Mouse (Mus musculus) urinary bladder, postnatal 10 days (tissue): Measurements from ENCODE around the gene Erich2.

Experiments
- DNase-seq: peaks from one replicate; pipeline ENCODE4 v3.0.0; 2022; ENCODE audit warnings: low spot score

Gene Erich2

GRCm38 (mm10) chr2:70562611-70562980 lies 54.0 kb downstream of the Erich2 start:
- DNase-seq = no peak

GRCm38 (mm10) chr2:70562981-70563671 lies 54.5 kb downstream of the Erich2 start:
- no peak for DNase-seq

GRCm38 (mm10) chr2:70563721-70564645 lies 55.4 kb downstream of the Erich2 start:
- no peak for DNase-seq

GRCm38 (mm10) chr2:70564646-70565315 lies 56.2 kb downstream of the Erich2 start:
- DNase-seq = no peak

GRCm38 (mm10) chr2:70565651-70566602 lies 57.3 kb downstream of the Erich2 start:
- no peak for DNase-seq

- DNase-seq = no peak
Measured at GRCm38 (mm10) chr2:70566603-70566981, 58.0 kb downstream of the Erich2 start.

GRCm38 (mm10) chr2:70567071-70567681 lies 58.6 kb downstream of the Erich2 start:
- no peak for DNase-seq

GRCm38 (mm10) chr2:70567682-70568077 lies 59.1 kb downstream of the Erich2 start:
- no peak for DNase-seq

GRCm38 (mm10) chr2:70568198-70568941 lies 59.8 kb downstream of the Erich2 start:
- no peak for DNase-seq

GRCm38 (mm10) chr2:70571698-70572097 lies 63.1 kb downstream of the Erich2 start:
- DNase-seq = no peak

GRCm38 (mm10) chr2:70572251-70572650 lies 63.6 kb downstream of the Erich2 start:
- no peak for DNase-seq

GRCm38 (mm10) chr2:70573544-70574210 lies 65.1 kb downstream of the Erich2 start:
- DNase-seq = no peak

GRCm38 (mm10) chr2:70588200-70588599 lies 79.6 kb downstream of the Erich2 start:
- no peak for DNase-seq
